Mouse (Mus musculus) olfactory bulb, adult 2 months (tissue): ENCODE results near the gene Gls. TPM values are rescaled to one million over a fixed set of nuclear protein-coding genes. Genes with fewer than 3 reads are reported as not detected.
A peak's percentile ranks its signal among the peaks of the same experiment; 100 is the strongest.

Source experiments
- H3K27ac ChIP-seq: fragments of 200-500 bp; 2 replicates; pipeline ENCODE4 v1.5.1; 2012; ENCODE audit warnings: low read depth, low read length; ENCODE audit not compliant: insufficient read depth
- H3K4me1 ChIP-seq: fragments of 200-500 bp; 2 replicates; pipeline ENCODE4 v1.6.1; 2012; ENCODE audit warnings: low read length; ENCODE audit not compliant: control insufficient read depth, insufficient read depth
- H3K4me3 ChIP-seq: fragments of 200-500 bp; 2 replicates; pipeline ENCODE4 v1.5.1; 2012; ENCODE audit warnings: mild to moderate bottlenecking, low read depth, low read length, moderate library complexity; ENCODE audit not compliant: insufficient read depth
- CTCF ChIP-seq: fragments of 200-500 bp; IDR thresholded peaks from 2 replicates; pipeline ENCODE4 v1.5.1; 2012; ENCODE audit warnings: low read depth, mild to moderate bottlenecking, low read length, moderate library complexity; ENCODE audit not compliant: insufficient read depth
- POLR2A ChIP-seq: fragments of 200-500 bp; IDR thresholded peaks from 2 replicates; pipeline ENCODE4 v1.6.1; 2012; ENCODE audit warnings: mild to moderate bottlenecking, low read depth, low read length, moderate library complexity; ENCODE audit not compliant: insufficient read depth
- WGBS: fragments of 180-500 bp; shearing (Covaris S2); methylation state at CpG from one replicate; pipeline ENCODE4 v1.1.7; 2018; 5-methylcytosine and 5-hydroxymethylcytosine counted together
- polyA plus RNA-seq: library from polyadenylated mRNA; stranded (reverse); fragments of >200 nt; gene quantifications from 2 replicates; pipeline ENCODE4 v1.2.4, GENCODE M21; 2012; ENCODE audit warnings: low replicate concordance; ENCODE audit not compliant: missing spikeins, insufficient read depth, insufficient read length

Gls gene
- polyA plus RNA-seq, 1 experiment, result 842 TPM

DNA sequence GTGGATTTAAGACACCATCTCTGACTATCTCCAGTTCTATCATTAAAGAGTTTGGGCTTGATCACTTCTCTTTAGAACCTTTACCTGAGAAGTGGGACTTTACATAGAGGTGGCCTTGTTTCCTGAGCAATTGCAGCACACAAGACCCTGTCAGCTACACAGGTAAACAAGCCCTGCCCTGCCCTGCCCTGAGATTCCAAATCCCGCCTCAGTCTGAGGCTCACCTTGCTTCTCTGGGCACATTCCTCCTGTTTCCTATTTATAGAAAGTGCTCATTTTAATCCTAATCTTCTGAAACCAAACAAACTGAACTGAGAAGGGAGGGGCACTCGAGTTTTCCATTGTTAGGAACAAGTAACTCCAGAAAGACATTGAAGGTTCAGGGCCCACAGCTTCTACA lies 19.4 kb upstream of the Gls start:
- WGBS, result 81% methylated on average over 2 of the region's 2 CpGs
- TF ChIP-seq POLR2A (no peak), CTCF (no peak)

DNA sequence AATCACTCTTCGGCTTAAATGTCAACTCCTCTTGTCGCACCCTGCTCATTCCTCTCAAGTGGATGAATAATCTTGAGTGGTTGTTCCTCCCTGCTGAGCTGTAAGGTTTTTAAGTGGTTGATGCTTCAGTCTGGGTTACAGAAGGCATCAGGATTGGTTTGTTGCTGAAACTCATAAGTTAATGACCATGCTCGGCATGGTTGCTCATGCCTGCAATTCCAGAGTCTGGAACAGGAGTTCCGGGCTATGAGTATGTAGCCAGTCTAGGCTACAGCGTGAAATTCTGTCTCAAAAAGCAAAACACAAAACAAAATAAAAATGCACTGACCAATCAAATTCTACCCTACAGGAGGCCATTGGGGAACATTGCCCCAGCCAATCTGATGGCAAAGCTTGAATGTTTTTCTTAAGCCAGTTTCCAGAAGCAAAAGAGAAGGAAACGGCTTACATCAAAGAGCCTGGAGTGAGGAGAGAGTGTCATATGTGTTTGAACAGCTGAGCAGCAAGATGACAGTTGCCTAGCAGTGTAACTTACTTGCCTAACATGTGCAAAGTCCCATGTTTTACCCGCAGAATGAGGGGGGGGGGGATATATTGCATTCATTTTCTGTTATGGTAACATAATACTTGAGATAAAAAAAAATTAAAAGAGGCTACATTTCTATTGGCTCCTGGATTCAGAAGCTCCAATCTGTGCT lies 18.2 kb upstream of the Gls start:
- no peaks in the 10 kb centered on the region for H3K4me1 ChIP-seq
- 82% methylated on average over 7 of the region's 7 CpGs for WGBS
- H3K4me3 ChIP-seq, result no peak overlapping the region
- TF ChIP-seq CTCF (no peak), POLR2A (no peak)
- no peak overlapping the region for H3K27ac ChIP-seq

More for the DNA sequence above, 19.4 kb upstream of the Gls start:
- no peak overlapping the region for H3K27ac ChIP-seq
- no peak overlapping the region for H3K4me3 ChIP-seq
- H3K4me1 ChIP-seq, result no peaks in the 10 kb centered on the region

DNA sequence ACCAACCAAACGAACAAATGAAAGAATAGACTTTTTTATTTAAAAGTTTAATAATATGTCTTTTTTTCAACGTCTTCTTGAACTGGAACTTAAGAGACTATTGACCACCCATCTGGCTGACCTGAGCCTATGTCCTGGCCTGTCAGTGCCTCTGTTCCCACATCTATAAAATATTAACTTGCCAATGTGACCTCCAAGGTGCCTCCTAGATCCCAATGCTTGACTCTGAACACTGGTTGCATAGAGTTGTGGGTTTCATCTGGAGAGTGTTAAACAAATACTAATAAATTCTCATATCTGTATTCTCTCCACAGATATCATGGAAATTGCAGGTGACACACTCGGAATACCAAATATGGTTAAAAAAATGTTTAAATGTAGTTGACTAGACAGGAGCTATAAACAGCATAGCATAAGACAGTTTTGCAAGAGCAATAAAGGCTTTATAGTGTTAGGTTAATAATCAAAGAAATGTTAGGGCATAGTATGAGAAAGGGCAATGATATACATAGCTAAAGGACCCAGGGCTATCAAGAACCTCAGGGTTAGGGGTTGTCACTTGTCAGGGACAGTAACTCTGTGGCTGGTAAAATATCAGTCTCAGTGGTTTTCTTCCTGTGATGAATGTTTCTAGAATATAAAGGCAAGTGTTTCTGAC lies 16.0 kb upstream of the Gls start:
- WGBS, result 91% methylated on average over 3 of the region's 3 CpGs
- no peak overlapping the region for H3K4me3 ChIP-seq
- TF ChIP-seq POLR2A (no peak), CTCF (no peak)
- H3K27ac ChIP-seq, result no peak overlapping the region
- H3K4me1 ChIP-seq, result no peaks in the 10 kb centered on the region

DNA sequence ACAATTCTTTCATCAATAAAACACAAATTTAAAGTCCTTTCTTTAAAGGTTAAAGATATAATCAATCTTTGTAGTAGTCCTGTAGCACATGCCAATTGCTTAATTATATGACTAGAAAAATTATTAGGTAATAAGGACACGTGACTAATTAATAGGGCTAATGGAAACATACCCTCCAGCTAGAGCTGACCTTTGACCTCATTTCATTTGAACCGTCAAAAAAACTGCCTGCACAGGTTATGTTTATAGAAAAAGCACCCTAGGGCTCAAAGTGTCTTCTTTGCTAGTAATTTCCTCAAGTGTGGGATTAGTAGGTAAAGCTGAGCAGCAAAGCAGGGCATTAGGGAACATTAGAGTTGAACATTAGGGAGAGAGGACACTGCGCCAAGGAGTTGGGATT lies 9.2 kb upstream of the Gls start:
- TF ChIP-seq CTCF, result no peak
- TF ChIP-seq POLR2A, result no peak
- no peak overlapping the region for H3K4me3 ChIP-seq
- WGBS, result 67% methylated on average over 3 of the region's 3 CpGs
- no peaks in the 10 kb centered on the region for H3K4me1 ChIP-seq
- H3K27ac ChIP-seq, result no peak overlapping the region

DNA sequence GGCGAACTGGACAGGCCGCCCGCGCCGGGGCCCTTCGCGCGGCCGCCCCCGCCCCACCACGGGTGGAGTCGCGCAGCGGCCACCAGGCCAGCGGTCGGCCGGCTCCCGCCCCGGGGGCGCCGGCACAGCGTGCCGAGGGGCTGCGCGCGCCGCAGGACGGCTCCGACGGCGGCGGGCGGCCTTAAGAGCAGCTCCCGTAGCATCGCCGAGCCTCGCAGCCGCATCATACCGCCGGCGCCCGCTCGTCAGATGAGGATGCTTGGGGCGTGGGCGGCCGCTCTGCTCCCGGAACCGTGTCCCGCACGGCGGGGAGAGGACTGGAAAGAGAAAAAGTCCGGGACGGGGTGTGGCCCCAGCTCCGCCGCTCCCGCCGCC lies 279 bp downstream of the Gls start:
- Histone ChIP-seq H3K4me3 (peak overlapping the region; percentile 67), H3K4me1 (no peaks in the 10 kb centered on the region), H3K27ac (peak overlapping the region; percentile 84)
- no peak for TF ChIP-seq POLR2A
- WGBS, result under 1% methylated on average over 57 of the region's 57 CpGs

DNA sequence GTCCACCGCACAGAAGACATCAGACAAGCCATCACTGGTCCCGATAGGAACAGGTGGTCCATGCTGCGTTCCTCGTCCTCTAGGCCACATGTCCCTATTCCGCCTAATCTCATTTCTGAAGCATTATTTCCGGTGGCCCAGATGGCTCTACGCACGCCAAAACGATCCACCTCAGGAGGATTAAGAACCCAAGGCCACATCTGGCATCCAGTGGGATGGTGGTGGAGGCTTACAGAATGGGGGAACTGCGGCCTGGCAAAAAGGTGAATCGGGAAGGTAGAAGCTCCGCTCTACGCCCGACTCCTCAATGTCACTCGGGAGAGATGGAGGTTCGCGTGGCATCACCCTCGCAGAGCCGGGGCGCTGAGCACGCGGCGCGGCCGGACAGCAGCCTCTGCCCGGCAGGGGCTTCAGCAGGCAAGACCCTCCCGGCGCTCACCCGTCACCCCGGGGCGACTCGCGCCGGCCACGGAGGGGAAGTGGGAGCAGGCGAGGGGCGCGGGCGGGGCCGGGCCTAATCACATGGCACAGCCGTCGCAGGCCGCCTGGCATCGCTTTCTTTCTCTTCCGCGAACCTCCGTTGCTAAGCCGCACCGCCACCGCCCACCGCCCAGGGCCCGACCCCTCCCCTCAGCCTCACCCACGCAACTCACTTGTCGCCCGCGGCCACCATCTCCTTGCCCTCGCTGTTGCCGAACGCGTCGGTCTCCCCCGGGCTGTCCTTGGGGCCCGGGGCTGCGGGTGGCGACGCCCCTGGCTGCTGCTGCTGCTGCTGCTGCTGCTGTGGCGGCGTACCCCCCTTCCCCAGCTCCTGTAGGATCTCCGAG lies 880 bp downstream of the Gls start:
- TF ChIP-seq CTCF (no peak), POLR2A (no peak)
- WGBS, result under 1% methylated on average over 69 of the region's 69 CpGs
- Histone ChIP-seq H3K4me3 (peak overlapping the region; percentile 67), H3K4me1 (no peaks in the 10 kb centered on the region), H3K27ac (peak overlapping the region; percentile 84)

DNA sequence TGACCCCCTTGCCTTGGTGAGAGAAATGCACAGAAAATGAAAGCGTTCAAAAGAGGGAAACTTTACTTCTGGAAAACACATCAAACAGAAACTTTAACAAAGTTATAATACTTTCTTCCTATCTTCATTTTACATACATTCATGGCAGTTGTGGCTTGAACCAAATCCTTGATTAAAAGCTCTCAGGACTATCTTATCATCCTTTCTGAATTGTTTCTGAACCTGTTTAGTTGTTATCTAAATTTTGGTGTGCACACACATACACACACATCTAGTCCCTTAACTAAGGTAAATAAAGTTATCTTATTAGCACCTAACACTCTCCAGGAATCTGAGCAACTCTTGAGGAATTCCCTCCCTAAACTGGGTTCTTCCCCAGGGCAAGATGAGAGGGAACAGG lies 2.6 kb downstream of the Gls start:
- Histone ChIP-seq H3K4me3 (no peak overlapping the region), H3K27ac (no peak overlapping the region), H3K4me1 (no peaks in the 10 kb centered on the region)
- WGBS, result 75% methylated on average over 1 of the region's 1 CpGs
- TF ChIP-seq CTCF, result no peak
- TF ChIP-seq POLR2A, result no peak

DNA sequence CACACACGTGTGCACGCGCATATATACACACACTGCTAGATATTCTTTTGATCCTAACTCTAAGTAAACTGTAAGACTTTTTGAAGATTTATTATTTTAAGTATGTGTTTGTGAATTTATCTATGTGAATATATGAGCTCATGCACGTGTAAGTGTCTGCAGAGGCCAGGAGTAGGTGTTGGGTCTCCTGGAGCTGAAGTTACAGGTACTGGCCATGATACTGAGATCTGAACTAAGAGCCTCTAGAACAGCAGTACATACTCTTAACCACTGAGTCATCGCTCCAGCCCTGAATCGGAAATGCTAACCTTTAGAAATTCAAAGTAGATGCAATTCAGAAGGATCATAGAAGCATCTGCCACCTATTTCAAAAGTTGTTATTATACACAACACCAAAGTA lies 4.9 kb downstream of the Gls start:
- WGBS, result 70% methylated on average over 6 of the region's 6 CpGs

DNA sequence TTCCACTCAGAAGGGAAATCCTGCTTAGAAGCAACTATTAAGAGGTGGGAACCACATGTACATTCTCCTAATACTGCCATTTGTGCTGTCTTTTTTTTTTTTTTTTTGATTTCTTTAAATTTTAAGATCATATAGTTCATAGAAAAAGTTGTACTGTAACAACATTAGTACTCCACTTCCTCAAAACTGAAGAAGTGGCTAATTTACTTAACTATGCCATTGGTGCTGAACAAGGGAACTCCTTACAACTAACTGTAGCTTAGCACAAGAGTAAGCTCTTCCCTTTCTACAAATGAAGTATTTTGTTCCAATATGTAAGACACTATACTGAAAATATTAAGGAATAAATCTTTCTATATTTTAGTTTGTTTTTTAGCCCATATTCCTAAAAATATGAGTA lies 6.6 kb downstream of the Gls start:
- H3K27ac ChIP-seq, result no peak overlapping the region
- H3K4me3 ChIP-seq, result no peak overlapping the region
- TF ChIP-seq CTCF (no peak), POLR2A (no peak)
- H3K4me1 ChIP-seq, result no peaks in the 10 kb centered on the region

More for the DNA sequence above, 4.9 kb downstream of the Gls start:
- Histone ChIP-seq H3K4me3 (no peak overlapping the region), H3K4me1 (no peaks in the 10 kb centered on the region), H3K27ac (no peak overlapping the region)
- TF ChIP-seq POLR2A, result no peak
- no peak for TF ChIP-seq CTCF
